Mouse (Mus musculus) 3T3-L1 (cell line): ENCODE measurements at regions not wholly inside any gene's neighbourhood (a gene's known extent, or its start where the extent isn't known, plus 50 kb on each side); places are given as distances from the start of the nearest gene placed in this dataset.

Experiments
- DNase-seq: peaks from one replicate; pipeline ENCODE4 v3.0.0-alpha.2; 2015; ENCODE audit warnings: low read depth, low spot score

DNA sequence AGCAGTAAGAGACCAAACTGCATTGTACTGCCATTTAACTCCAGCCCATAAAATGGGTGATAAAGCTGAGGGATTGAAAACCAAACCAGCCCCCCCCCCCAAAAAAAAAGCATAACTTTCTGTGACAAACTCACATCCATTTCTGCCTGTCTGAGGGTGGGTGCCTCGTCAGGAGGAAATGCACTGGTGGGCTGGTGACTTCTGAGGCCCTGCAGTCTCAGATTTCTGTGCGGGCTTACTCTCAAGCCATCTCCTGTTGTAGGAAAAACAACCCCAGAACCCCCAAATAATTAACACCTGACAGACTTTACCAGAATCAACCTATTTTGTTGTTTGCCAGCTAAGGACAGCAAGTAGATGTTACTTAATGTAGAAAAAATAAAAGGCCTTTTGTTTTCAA is 220.9 kb downstream of the Snx10 start:
- DNase-seq = no peak

- DNase-seq = no peak
Observed at GRCm38 (mm10) chr6:51754239-51754681, 230.6 kb downstream of the Snx10 start.

- DNase-seq = peak; percentile 72
Observed at GRCm38 (mm10) chr6:51757131-51757530, 233.4 kb downstream of the Snx10 start.

DNA sequence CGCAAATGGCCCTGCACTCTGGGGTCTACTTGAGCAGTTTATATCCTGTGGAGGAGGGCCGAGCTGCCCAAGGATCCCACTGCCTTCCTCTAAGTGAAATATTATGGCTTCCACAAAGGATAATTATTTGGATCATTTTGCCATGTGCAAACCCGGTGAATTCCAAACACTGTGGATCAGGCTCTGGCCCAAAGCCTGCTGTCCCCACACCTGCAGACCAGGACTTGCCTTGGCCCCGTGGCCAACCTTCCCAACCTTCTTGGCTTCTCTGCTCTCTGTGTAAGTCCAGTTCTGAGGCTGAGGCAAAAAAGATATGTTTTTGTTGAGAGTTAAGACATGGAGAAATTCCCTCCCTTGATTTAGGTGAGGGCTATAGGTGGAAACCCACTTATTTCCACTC is 234.0 kb downstream of the Snx10 start:
- DNase-seq = no peak

DNA sequence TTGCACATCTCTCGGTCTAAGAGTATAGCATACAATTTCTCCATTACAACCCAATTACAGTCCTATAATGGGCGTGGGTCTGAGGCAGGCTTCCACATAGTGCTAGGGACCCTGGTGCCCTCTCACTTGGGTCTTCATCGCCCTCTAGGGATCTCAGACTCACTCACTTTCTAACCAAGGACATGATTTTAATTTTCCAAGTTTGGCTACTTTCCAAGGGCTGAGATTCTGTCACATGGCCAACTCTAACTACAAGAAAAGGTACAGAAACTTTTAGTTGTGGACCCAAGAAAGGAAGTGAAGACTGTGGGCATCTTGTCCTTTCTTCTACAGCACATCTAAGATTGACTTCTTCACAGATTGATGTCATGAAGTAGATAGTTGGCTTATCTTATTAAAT is 235.1 kb downstream of the Snx10 start:
- no peak for DNase-seq

- DNase-seq = peak; percentile 67
Observed at GRCm38 (mm10) chr6:51760372-51760771, 236.7 kb downstream of the Snx10 start.

GRCm38 (mm10) chr6:51761506-51761905 is 237.8 kb downstream of the Snx10 start:
- peak; percentile 18 for DNase-seq

DNA sequence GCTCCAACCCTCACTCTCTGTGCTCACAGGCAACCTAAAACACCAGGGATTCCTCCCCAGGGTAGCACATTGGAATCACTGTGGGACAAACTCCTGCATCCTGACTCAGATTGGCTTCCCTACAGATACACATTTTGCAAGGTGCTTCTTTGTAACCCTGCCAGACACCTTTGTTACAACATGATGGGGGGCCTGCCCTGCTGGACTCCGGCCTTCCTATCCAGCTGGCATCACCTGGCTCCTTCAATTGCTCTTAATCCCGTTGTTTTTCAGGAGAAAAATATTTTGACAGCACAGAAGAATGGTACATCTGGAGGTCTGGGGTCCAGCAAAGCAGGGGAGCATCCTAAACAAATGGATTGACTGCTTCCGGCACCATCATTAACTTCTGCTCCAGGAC is 242.8 kb downstream of the Snx10 start:
- DNase-seq = no peak

DNA sequence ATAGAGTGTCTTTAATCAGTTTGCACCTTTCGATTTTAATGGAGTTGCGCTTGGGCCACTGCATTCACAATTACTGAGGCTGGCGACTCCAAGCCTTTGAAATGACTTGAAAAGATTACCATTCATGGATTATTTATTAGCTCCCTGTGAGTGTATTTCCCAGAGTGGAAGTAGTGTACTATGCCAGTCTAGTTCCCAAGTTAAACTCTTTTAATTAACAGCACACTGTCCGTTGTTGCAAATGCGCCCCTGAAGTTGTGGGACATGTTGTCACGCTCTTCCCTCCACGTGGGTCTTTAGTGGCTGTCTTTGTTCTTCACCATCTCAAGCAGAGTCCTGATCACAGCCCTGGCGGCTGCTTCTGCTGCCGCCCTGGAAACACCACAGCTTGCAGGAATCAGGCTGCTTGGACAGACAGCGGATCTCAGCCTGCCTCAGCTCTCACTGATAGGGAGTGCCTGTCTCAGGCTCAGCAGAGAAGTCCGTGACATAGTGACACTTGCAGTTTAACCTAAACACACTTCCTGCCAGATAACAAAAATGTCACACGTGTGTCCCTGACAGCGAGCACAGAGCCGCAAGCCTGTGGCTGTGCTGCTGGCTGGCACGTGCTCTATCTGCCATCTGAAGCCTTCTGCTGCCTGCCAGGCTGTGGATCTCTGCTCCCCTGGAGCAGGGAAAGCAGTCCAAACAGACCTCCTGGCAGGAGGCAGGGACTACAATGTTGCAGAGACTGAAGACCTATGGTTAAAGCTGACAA is 244.1 kb downstream of the Snx10 start:
- DNase-seq = no peak

- no peak for DNase-seq
Observed at GRCm38 (mm10) chr6:51771001-51771400, 241.3 kb downstream of the Skap2 start.

DNA sequence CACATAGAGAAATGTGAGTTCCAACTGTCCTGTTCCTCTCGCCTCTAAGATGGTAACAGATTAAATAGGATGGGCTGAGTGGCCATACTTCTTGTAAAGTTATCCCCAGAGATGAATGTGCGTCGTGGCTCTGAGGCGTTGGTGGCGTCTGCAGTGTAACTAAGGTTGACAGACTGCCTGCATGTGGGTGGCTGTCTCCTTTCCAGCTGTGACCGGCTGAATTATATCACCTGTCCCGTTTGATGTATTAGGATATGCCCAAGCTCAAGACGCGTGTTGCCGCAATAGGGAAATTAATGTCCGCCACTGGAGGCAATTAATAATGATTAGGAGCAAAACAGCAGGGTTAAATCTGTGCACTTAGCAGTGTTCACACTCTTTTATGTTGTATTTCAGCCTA is 240.9 kb downstream of the Skap2 start:
- DNase-seq = no peak

GRCm38 (mm10) chr6:51774771-51775170 is 237.6 kb downstream of the Skap2 start:
- DNase-seq = peak; percentile 30

- peak; percentile 21 for DNase-seq
Observed at GRCm38 (mm10) chr6:51785615-51786014, 226.7 kb downstream of the Skap2 start.

GRCm38 (mm10) chr6:51786836-51787235 is 225.5 kb downstream of the Skap2 start:
- no peak for DNase-seq

DNA sequence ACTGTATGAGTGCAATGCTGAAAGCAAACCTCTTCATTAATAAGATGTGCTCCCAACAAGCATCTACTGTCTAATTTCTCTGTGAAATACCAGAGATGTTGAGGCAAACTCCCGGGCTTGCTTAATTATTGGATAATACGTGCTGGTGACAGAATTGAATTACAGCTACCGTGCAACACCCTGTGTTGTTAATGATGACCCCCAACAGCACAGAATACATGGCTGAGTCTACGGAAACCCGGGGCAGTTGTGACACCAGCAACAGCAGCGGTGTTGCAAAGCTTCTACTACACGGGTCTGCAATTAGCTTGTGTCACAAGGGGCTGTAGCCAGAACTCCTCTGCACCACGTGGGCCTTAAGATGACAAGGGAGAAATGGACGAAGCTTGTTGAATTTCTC is 224.2 kb downstream of the Skap2 start:
- no peak for DNase-seq

- no peak for DNase-seq
Observed at GRCm38 (mm10) chr6:51790293-51790692, 222.1 kb downstream of the Skap2 start.

DNA sequence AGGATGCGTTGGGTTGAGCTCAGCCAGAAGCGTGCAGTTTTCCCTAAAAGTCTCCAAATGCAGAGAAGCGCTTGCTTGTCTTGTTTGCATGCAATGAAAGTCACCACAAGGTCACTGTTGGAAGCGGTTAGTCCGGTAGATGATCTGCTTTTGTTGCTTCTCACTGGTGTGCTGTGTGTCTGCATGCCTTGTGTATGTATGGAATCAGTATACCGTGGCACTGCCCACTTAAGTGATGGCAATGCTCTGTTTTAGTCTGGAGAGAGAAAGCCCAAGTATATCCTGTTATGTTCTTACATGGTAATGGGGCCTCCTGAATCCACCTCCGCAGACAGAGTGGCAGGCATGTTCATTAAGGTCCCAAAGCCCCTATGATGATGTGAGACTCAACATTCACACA is 221.7 kb downstream of the Skap2 start:
- no peak for DNase-seq

GRCm38 (mm10) chr6:51795300-51795699 is 217.0 kb downstream of the Skap2 start:
- peak; percentile 39 for DNase-seq

GRCm38 (mm10) chr6:51798577-51799240 is 213.6 kb downstream of the Skap2 start:
- DNase-seq = no peak

DNA sequence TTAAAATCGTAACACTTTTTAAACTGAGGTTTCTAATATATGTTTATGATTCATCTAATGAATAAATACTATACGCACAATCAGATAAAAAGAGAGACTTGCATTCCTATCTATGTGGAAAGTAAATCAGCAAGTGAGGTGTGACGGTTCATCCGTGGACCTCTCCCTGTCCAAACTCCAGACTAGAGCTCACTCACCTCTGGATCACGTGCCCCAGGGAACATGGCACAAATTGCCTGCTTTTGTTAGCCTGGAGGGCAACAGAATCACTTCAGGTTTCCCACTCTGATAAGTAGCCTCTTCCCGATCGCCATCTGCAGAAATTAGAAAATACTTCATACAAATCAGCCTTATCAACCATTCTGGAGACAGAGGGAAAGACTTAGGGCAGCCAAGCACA is 206.7 kb downstream of the Skap2 start:
- no peak for DNase-seq
